Mouse (Mus musculus): ENCODE measurements around the gene Cebpe. TPM values are rescaled to one million over a fixed set of nuclear protein-coding genes. Genes with fewer than 3 reads are reported as not detected.

Cebpe gene
- total and polyA plus RNA-seq, 3 experiments: 0.32 TPM; not detected in 2

DNA sequence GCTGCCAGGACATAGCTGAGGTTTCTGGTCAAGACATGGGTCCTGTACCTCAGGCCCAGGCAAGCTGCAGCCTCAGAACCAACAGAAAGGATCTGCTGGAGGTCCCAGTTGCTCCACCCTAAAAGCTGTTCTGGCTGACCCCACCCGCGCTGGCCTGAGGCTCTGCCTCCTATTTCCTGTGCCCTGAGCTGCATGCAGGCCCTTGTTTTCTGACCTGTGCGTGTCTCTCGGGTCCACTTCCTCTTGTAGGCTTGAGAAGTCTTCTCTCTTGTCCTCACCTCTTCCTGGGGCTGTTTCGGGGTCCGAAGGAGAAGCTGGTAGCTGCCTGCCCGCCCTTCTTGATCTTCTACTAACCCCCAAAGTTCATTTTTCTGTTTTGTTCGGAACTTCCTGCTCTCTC is 887 bp upstream of the Cebpe start:
- TF ChIP-seq MYC (IDR thresholded peaks at IDR 0.05; ENCODE audit: low read depth, low read length) (no peak), UBTF (IDR thresholded peaks at IDR 0.05; ENCODE audit: borderline replicate concordance, insufficient read depth, low read depth, low read length) (no peak), E2F4 (IDR thresholded peaks at IDR 0.05; ENCODE audit: borderline replicate concordance, low read depth, low read length) (no peak), SMC3 (IDR thresholded peaks at IDR 0.05; ENCODE audit: low read depth, low read length) (no peak), MAX (IDR thresholded peaks at IDR 0.05; ENCODE audit: low read length) (no peak), TAL1 (IDR thresholded peaks at IDR 0.05; ENCODE audit: low read length) (no peak), ZKSCAN1 (IDR thresholded peaks at IDR 0.05; ENCODE audit: low read depth, low read length) (no peak), USF1 (IDR thresholded peaks at IDR 0.05; ENCODE audit: low read depth, low read length) (no peak), GABPA (IDR thresholded peaks at IDR 0.05; ENCODE audit: low read depth, low read length) (no peak)
- Histone ChIP-seq H3K36me3 (ENCODE audit: control insufficient read depth in 1 of 2, insufficient read depth in 2 of 2, low read length in 2 of 2) (peaks cover 0 to 2% of the 10 kb centered on the region in 2 experiments; a peak in 1 of 4 replicates), H3K9me3 (replicated peaks; ENCODE audit: insufficient read depth, low read length) (no peaks in the 10 kb centered on the region), H3K27ac (ENCODE audit: control insufficient read depth, low read depth, low read length) (no peak overlapping the region), H3K79me2 (ENCODE audit: control insufficient read depth, insufficient read depth, low read length, poor library complexity) (no peaks in the 10 kb centered on the region), H3K27me3 (ENCODE audit: control insufficient read depth in 1 of 2, insufficient read depth in 2 of 2, low read length in 2 of 2) (no peaks in the 10 kb centered on the region), H3K9ac (ENCODE audit: control insufficient read depth, low read depth, low read length, poor library complexity, severe bottlenecking) (no peak overlapping the region), H3K4me1 (ENCODE audit: control insufficient read depth in 1 of 2, insufficient read depth in 2 of 2, low read length in 2 of 2) (peaks cover 0 to 18% of the 10 kb centered on the region in 2 experiments; a peak in 2 of 4 replicates), H3K4me3 (ENCODE audit: control insufficient read depth in 1 of 2, insufficient read depth in 1 of 2, low read depth in 2 of 2, low read length in 2 of 2) (no peak overlapping the region)
- DNase-seq (ENCODE audit: low read depth, low spot score): no peak

DNA sequence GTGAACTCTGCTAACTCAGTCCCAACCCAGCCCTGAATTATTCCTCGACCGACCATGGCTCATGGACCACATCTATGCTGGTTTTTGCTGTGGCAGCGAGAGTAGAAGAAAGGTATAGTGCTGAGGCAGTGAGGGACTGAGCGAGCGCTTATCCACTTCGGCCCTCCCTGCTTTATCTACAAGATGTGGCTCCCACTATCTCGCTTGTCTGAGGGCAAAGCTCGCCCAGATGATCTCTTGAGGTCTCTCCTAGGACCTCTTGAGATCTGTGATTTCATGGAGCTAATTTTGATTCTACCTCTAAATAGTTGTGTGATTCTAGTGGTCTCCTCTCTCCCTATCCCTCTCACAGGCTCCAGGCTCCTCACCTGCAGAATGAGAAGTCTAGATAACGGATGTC is 2.9 kb downstream of the Cebpe start:
- no peak overlapping the region for H3K27ac ChIP-seq (ENCODE audit: control insufficient read depth, low read depth, low read length)
- no peaks in the 10 kb centered on the region for H3K79me2 ChIP-seq (ENCODE audit: control insufficient read depth, insufficient read depth, low read length, poor library complexity)
- peaks cover 3% of the 10 kb centered on the region in 2 experiments; a peak in 2 of 4 replicates for H3K27me3 ChIP-seq (ENCODE audit: control insufficient read depth in 1 of 2, insufficient read depth in 2 of 2, low read length in 2 of 2)
- peaks cover 7 to 27% of the 10 kb centered on the region in 2 experiments for H3K4me1 ChIP-seq (ENCODE audit: control insufficient read depth in 1 of 2, insufficient read depth in 2 of 2, low read length in 2 of 2)
- no peak overlapping the region for H3K4me3 ChIP-seq (ENCODE audit: control insufficient read depth in 1 of 2, insufficient read depth in 1 of 2, low read depth in 2 of 2, low read length in 2 of 2)
- TF ChIP-seq MEF2A (IDR thresholded peaks at IDR 0.05; ENCODE audit: extremely low read depth, insufficient replicate concordance, low read depth, low read length, poor library complexity, severe bottlenecking): no peak
- TF ChIP-seq RCOR1 (IDR thresholded peaks at IDR 0.05; ENCODE audit: low read depth, low read length): peak; percentile 91
- TF ChIP-seq E2F4 (IDR thresholded peaks at IDR 0.05; ENCODE audit: borderline replicate concordance, low read depth, low read length): no peak
- 0 out of 2 replicates have a peak, but pooled peaks have one; percentile 46 for TF ChIP-seq TCF12 (IDR thresholded peaks at IDR 0.05; ENCODE audit: low read depth, low read length)
- 0 out of 4 replicates have a peak, but pooled peaks of 1 of the 2 experiments have one; percentile 10 for TF ChIP-seq EP300 (IDR thresholded peaks at IDR 0.05; ENCODE audit: low read depth in 1 of 2, low read length in 2 of 2)
- peak; percentile 64 for TF ChIP-seq GATA1 (IDR thresholded peaks at IDR 0.05; ENCODE audit: low read depth, low read length)
- H3K9ac ChIP-seq (ENCODE audit: control insufficient read depth, low read depth, low read length, poor library complexity, severe bottlenecking): no peak overlapping the region
- H3K9me3 ChIP-seq (replicated peaks; ENCODE audit: insufficient read depth, low read length): no peaks in the 10 kb centered on the region
- H3K36me3 ChIP-seq (ENCODE audit: control insufficient read depth in 1 of 2, insufficient read depth in 2 of 2, low read length in 2 of 2): peaks cover 0 to 11% of the 10 kb centered on the region in 2 experiments; a peak in 2 of 4 replicates
- no peak for DNase-seq (ENCODE audit: low read depth, low spot score)
